Mouse (Mus musculus) mouse embryonic stem cell (cell line): Measurements from ENCODE around the gene Tbc1d16.

Source experiments
- in situ Hi-C, 2 experiments: fragments of 300-500 bp; cut with MboI; formaldehyde crosslinking; loops; 1 replicate in 1 of 2; 3 replicates in 1 of 2; pipeline ENCODE4 v1.14.3; 2019 to 2020; ENCODE audit warnings: low sequenced_read_pairs in 2 of 2, low pct_unique_long_range_greater_than_20kb in 1 of 2, mixed read lengths in 1 of 2; ENCODE audit not compliant: unreplicated experiment in 1 of 2

Gene Tbc1d16

GRCm38 (mm10) chr11:119160050-119160449 is 68.2 kb downstream of the Tbc1d16 start:
- in situ Hi-C loops, result no loop called here

- in situ Hi-C loops, result no loop called here
These were observed 68.8 kb downstream of the Tbc1d16 start for GRCm38 (mm10) chr11:119159496-119159895.

- in situ Hi-C loops, result no loop called here
These were observed 70.7 kb downstream of the Tbc1d16 start for GRCm38 (mm10) chr11:119157377-119158189.

GRCm38 (mm10) chr11:119156481-119157254 is 71.6 kb downstream of the Tbc1d16 start:
- in situ Hi-C loops, result no loop called here

GRCm38 (mm10) chr11:119155638-119156480 is 72.4 kb downstream of the Tbc1d16 start:
- in situ Hi-C loops, result no loop called here

- in situ Hi-C loops, result no loop called here
These were observed 75.9 kb downstream of the Tbc1d16 start for GRCm38 (mm10) chr11:119152321-119152831.

- in situ Hi-C loops, result no loop called here
These were observed 77.2 kb downstream of the Tbc1d16 start for GRCm38 (mm10) chr11:119151073-119151607.

- in situ Hi-C loops, result no loop called here
These were observed 77.9 kb downstream of the Tbc1d16 start for GRCm38 (mm10) chr11:119150442-119150841.

- in situ Hi-C loops, result no loop called here
These were observed 79.5 kb downstream of the Tbc1d16 start for GRCm38 (mm10) chr11:119148829-119149228.

- in situ Hi-C loops, result no loop called here
These were observed 81.1 kb downstream of the Tbc1d16 start for GRCm38 (mm10) chr11:119147153-119147552.

- in situ Hi-C loops, result no loop called here
These were observed 82.2 kb downstream of the Tbc1d16 start for GRCm38 (mm10) chr11:119146140-119146539.

GRCm38 (mm10) chr11:119144801-119145475 is 83.4 kb downstream of the Tbc1d16 start:
- in situ Hi-C loops, result no loop called here

- in situ Hi-C loops, result no loop called here
These were observed 84.8 kb downstream of the Tbc1d16 start for GRCm38 (mm10) chr11:119143376-119144002.

GRCm38 (mm10) chr11:119142615-119143014 is 85.7 kb downstream of the Tbc1d16 start:
- in situ Hi-C loops, result no loop called here

GRCm38 (mm10) chr11:119139026-119139425 is 89.3 kb downstream of the Tbc1d16 start:
- in situ Hi-C loops, result no loop called here

GRCm38 (mm10) chr11:119138205-119138604 is 90.1 kb downstream of the Tbc1d16 start:
- in situ Hi-C loops, result no loop called here

GRCm38 (mm10) chr11:119134586-119134985 is 93.7 kb downstream of the Tbc1d16 start:
- in situ Hi-C loops, result no loop called here
